Mouse (Mus musculus) ovary, postnatal 10 days (tissue): Measurements from ENCODE around the gene Adgrg5.
A peak's percentile ranks its signal among the peaks of the same experiment; 100 is the strongest.

Experiments
- DNase-seq: peaks from one replicate; pipeline ENCODE4 v3.0.0; 2022; ENCODE audit warnings: low spot score

Adgrg5 gene

DNA sequence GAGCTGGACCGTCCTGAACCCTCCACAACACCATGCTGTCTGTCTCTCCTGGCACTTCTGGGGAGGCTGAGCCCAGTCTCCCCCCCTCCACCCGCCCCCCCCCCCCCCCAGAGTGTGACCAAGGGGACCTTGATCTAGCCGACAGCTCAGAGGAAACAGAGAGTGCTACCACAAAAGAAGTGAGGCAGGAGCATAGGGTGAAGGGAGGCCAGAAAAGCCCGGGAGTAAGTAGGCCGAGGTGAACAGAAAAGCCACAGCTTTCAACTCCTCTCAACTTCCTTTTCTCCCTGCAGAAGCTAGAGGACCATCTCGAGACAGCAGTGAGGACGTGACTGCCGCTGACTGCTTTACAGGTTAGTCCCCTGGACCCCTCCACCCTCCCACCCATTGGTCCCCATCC, at the start of gene Adgrg5:
Gene Adgrg5 (plus strand): TSS at position 290 of the 400 bp plus-strand sequence.
- DNase-seq, result no peak

DNA sequence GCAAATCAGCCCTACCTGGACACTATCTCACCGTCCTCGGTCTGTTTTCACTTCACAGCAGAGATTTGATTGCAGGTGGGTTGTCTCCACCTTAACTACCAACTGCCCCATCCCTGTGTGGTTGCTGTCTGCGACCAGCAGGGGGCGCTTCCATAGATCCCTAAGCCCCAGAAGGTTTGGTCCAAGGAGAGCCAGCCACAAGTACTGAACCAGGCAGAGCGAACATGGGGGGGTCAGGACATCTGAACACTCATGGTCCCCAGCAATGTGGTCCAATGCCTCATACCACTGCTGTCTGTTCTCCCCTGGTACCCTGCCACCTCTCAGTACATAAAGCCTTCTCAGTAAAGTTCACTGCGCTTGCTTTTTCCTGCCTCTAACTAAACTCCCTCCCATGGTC, 49.1 kb upstream of the Adgrg5 start:
- DNase-seq, result no peak

- no peak for DNase-seq
Observed at GRCm38 (mm10) chr8:94875096-94875870, 48.2 kb upstream of the Adgrg5 start.

- DNase-seq, result no peak
Observed at GRCm38 (mm10) chr8:94875871-94876150, 47.7 kb upstream of the Adgrg5 start.

DNA sequence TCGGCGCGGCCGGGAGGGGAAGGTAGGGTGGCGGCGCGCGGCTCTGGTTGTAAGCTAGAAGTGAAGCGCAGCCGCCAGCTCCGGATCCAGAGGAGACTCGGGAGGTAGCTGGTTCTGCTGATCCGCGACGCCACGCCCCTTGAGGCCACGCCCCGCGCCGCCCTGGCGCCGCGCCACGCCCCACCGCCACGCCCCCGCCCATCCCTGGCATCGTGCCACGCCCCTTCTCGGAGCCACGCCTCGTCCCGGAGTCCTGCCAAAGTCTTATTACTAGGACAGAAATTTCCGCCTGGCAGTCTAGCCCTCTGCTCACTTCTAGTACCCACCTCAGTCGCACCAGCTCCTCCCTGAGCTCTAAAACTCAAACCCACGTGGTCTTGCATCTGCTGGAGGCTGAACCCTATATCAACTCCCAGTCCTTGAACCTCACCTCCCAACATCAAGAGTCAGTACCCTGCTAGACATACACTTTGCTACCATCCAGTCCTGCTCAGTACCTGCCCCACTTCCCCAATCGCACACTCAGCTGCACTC, 47.2 kb upstream of the Adgrg5 start, which contains the start of gene Dok4:
Gene Dok4 (minus strand): TSS at position 134 of the 534 bp plus-strand sequence.
- peak; percentile 88 for DNase-seq

DNA sequence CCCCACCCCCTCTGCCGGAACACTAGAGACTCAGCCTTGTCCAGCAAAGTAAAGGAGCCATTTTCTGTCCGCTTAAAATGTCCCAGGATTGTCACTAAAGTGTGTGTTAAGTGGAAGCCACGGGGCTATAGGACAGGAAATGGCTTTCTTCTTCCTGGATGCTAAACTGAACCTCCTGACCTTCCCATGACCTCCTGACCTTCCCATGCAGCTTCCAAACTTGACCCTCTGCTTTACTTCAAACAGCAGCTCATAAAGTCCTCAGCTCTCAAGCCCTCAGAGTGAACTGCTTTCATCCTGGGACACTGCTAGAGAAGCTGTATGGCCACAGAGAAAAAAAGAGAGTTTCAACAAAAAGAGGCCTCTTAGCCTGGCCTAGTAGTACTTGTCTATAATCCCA, 46.7 kb upstream of the Adgrg5 start:
- no peak for DNase-seq

DNA sequence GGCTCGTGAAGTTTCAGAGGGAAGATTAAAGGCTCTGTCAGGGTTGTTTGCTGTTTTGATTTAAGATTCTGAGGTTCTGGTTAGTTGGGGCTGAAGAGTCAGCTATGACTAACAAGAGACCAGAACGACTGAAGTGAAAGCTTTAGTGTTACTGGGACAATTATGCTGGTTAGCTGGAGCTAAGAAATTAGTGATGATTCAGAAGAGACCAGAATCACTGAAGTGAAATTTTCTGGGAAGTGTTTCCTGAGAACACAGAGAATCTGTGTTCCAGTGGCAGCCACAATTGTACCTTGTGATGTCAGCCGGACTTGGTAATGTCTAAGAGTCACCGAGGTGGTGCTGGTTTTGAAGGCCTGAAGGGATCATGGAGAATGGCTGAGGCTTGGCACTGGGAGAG, 42.8 kb upstream of the Adgrg5 start:
- no peak for DNase-seq

DNA sequence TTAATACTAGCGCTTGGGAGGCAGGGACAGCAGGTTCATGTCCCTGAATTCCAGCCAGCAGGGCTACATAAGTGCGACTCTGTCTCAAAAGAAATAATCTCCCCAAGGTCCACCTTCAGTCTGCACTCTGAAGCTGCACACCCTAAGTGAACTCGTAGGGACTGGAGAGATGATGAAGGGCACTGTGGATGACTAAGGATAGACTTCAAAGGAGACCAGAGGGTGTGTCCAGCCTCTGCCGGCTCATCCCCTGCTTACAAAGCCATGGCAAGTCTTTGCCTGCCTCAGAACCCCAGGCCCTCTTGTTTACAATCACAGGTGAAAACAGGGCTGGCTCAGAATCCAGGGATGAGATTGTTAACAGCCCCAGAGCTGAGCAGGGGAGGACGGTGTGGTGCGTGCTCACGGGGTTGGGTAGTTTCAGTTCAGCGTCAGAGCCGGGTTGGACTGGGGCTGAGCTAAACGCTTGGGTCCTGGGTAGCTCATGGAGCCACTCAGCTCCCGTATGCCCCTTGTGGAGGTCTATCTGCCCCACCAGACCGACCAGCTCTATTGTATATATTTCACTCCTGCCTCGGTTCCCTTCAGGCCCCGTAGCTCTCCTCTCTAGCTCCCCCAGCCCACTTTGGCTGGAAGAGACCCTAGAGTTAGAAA, 35.0 kb upstream of the Adgrg5 start:
- DNase-seq, result no peak

DNA sequence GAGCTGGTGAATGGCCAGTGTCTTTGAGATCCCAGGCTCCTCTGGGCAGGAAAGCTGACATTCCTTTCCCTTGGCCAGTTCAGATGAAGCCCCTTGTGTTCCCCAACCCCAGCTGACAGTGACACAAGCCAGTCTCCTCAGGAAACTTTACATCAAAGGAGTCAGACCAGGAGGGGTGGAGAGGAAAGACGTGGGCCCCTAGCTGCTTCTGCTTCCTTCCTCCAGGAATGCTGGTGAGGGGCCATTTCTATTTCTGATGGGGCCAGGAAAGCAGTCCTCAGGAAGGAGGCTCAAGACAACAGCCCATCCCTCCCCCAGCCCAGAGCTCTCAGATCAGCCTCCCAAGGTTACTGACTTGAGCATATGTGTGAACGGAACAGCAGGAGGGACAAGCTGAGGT, 30.6 kb upstream of the Adgrg5 start:
- no peak for DNase-seq

GRCm38 (mm10) chr8:94899262-94899661, 24.2 kb upstream of the Adgrg5 start:
- DNase-seq, result no peak

- no peak for DNase-seq
Observed at GRCm38 (mm10) chr8:94900617-94901016, 22.9 kb upstream of the Adgrg5 start.

DNA sequence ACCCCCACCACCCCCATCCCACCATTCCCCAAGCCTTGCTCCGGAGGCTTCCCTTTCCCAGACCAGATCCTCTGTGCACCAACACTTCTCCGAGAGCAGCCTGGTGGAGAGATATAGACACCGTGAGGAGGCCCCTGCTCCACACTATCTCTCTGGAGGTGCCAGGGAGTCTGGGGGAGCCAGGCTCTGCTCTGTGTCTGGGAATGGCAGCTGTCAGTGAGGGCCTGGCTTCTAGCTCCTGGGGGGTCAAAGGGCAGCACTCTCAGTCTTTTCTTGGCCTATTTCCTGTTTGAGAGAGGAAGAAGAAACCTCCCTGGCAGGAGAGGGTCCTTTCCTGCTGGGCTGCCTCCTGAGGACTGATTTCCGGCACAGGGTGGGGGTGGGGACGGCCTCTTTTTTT, 22.5 kb upstream of the Adgrg5 start:
- DNase-seq, result no peak

DNA sequence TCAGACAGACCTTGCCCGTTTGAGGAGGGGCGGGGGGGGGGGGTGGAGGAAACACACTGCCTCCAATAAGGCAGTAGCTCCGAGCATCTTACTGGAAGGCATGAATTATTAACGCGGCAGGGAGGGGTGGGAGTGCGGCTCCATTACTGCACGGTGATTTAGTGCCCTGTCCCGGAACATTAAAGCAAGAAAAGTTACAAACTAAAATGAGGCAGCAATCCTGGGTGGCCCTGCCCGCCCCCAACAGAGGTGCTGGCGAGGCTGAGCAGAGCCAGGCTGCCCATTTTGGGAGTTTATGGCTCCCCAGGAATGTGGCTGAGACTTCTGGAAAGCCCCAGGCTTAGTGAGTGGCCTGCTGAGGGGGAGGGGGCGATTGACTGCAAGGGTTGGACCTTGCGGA, 19.8 kb upstream of the Adgrg5 start:
- no peak for DNase-seq

DNA sequence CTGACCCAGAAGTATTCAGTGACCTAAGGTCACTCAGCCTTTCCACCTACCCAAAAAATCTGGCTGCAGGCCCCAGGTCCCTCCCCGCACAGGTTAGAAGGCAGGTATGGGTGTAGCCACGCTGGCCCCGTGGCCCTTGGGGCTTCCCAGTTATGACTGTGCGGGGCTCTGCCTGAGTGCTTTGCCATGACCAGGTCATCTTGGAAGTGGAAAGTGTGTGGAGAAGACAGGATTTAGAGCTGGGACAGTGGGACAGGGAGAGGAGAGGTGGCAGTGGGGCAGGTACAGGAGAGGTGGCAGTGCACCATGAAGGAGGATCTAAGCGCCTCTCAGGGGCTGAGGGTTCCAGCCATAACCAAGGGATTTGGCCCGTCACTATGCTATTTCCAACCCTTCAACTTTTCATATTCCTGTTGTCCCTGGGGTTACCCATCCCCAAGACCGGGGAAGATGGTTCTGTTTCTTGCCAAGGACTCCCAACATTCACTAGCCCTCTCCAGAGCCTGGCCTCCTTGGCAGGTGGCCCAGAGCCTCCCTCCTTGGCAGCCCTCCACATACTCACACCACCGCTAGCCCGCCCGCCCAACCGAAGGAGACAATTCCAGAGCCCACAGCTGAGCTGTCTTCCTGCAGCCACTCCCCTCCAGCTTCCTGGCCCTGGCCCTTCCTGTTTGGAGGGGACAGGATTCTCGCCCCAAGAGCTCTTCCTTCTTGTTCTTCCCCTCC, 18.9 kb upstream of the Adgrg5 start:
- DNase-seq, result peak; percentile 75

DNA sequence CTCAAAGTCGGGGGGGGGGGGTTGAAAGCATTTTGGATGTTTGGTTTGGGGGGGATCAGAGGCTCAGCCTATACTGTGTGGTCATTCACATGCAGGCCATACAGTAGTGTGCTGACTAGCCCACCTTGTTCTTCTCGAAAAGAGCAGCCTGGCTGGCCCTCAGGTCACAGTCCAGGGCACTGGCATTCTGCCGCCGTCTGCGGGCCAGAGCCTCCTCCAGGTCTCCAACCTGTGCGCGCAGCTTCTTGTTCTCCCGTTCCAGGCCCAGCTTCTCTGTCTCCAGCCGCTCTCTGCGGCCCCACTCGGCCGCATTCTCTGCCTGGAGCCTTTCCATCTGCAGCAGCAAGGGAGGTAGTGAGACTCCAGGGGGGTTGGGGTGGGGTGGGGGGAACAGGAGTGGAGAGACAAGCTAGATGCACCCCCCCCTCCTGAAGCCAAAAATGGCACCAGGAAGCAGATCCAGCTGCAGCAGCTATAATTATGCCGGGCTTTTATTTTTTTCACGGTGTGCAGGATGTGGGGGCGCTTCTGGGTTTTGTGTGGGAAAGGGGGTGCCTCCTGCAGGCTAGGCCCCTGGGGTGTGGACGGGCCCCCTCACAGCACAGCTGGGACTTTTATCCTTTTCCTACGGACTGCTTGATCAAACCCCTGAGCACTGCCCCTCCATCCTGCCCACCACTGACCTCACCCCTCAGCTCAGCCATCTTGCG, 15.7 kb upstream of the Adgrg5 start:
- no peak for DNase-seq

- DNase-seq, result no peak
Observed at GRCm38 (mm10) chr8:94908847-94909246, 14.6 kb upstream of the Adgrg5 start.

GRCm38 (mm10) chr8:94913061-94913660, 10.3 kb upstream of the Adgrg5 start:
- DNase-seq, result no peak

DNA sequence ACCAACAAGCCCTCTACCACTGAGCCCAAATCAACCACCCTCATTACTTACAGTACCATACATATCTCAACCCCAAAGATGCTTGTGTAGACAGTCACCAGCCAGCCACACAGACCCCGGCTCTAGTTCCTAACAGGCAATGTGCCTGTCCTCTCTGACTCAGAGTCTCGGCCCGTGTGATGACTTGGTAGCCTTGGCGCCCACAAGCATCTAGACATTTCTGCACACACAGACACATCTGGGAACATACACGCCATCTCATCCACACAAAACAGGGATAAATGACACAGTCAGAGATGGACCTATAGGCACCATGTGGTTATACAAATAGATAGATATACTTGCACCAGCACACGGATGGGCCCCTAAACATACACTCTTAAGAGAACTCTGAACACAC, 9.2 kb upstream of the Adgrg5 start:
- no peak for DNase-seq

DNA sequence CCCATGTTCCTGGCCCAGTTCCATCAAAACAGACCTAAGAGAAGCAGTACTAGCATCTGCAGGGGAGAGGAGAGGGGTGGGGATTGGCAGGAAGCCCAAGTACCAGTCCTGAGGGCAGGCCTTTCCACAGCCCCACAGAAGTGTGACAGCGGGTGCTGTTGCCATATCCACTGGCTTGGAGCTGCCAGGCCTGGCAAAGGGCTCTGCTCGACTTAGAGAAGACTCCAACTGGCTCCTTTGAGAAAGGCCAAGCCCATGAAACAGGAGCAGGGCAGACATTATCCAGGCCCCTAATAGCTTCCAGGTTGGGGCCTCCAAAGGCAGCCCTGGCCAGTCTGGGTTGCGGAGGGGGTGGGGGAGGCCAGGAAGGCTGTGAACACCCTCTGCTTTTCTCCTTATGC, 8.8 kb upstream of the Adgrg5 start:
- DNase-seq, result no peak

DNA sequence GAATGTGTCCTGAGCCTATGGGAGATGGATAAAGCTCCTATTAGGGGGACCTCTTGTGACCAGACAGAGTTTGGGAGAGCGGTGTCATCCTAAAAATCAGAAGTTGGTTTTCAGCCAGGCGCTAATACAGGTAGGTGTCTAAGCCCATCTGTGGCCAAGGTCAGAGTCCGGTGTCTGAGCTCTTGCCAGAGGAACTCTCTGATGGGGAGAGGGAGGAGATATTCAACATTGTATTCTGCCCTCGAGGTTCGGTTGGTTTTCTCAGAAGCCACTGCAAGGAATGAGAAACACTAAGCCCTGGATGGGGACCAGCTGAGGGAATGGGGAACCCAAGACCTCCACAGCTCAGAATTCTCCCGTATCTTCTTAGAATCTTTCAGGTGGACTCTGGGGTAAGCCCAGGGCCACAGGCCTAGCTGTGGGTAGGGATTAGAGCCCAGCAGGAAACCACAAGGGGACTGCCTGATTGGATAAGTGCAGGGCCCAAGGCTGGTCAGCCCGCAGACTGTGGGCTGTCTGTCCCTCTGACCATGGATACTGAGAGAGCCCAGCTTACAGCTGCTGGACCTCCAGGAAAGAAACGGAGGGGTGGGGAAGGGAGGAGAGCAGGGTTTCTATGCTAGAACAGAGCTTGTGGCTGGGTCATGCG, 7.1 kb upstream of the Adgrg5 start:
- DNase-seq, result no peak

DNA sequence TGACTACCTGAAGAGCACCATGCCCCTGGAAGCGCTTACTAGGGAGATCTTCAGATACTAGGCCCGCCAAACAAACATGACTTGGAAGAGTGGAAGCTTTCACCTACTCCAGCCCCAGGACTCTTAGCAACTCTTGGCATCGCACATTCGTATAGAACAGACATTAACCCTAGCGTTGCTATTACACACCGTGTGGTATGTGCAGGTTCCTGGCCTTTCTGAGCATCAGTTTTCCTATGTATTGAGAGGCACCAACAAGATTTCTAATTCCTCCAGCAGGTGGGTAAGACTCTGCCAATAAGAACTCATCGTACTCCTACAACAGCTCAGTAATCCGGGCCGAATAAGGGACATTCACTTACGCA, 6.6 kb upstream of the Adgrg5 start:
- no peak for DNase-seq

DNA sequence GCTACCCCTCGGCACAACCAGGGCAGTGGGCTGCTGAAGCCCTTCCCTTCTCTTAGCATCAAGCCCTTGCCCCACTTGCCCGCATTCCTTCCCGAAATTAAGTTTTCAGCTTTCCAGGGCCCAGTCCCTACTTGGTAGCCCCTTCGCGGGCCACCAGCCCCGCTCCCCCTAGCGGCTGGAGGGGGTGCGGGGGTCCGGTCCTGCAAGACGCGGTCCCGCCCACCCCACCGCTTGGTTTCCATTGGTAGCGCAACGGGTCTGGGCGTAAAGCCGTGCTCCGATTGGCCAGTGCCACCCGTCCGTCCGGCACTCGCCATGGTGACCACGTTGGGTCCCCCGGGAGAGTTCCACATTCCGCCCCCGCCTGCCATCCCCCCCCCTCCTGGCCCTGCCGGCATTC, 6.1 kb upstream of the Adgrg5 start:
- DNase-seq, result peak; percentile 89
